Mouse (Mus musculus): ENCODE data around the gene Tnfaip6. TPM values are rescaled to one million over a fixed set of nuclear protein-coding genes. Genes with fewer than 3 reads are reported as not detected.

Gene Tnfaip6
- total RNA-seq, 1 experiment from 2014 or later = 0.57 TPM

DNA sequence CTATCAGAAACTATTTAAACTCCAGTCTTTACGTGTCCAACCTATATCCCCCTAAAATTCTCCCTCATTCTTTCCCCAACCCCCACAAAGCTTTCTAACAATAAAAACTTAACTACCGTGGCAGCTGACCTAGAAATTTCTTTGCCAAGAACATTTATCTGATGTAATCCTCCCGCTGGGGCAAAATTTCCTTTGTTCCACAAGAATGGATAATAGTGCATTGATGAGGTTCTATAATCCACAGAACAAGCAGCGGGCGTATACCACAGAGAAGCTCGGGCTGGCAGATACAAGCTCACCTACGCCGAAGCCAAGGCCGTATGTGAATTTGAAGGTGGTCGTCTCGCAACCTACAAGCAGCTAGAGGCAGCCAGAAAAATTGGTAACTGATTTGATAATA is 5.7 kb downstream of the Tnfaip6 start:
- no peak for ATAC-seq (replicated peaks; ENCODE audit: insufficient number of reproducible peaks, low FRiP score, low TSS enrichment, poor library complexity, severe bottlenecking)

DNA sequence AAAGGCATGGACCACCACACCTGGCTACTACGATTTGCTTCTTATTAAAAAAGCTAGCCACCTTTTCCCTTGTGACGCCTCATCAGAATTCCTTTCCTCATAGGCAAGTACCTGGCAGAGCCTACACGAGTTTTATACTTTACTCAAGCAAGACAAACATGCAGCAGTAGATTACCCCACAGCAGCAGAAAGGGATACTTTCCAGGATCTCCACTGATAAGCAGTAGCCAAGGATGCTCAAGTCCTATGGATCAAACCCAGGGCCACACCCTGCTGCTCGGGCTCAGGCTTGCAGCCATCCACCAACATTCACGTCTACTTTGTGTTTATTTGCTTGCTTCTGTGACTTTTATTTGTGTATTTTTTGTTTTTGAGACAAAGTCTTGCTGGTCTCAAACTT is 8.2 kb downstream of the Tnfaip6 start:
- ATAC-seq (replicated peaks; ENCODE audit: insufficient number of reproducible peaks, low FRiP score, low TSS enrichment, poor library complexity, severe bottlenecking) = no peak

DNA sequence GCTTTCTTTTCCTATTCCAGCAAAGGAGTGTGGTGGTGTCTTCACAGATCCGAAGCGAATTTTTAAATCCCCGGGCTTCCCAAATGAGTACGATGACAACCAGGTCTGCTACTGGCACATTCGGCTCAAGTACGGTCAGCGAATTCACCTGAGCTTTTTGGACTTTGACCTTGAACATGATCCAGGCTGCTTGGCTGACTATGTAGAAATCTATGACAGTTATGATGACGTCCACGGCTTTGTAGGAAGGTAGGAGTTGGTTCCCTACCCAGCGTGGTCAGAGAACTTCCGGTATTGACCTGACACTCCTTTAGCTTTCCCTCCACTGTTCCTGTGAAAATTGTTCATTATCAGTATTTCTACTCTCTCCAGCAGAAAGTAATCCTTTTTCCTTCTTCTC is 13.0 kb downstream of the Tnfaip6 start:
- ATAC-seq (replicated peaks; ENCODE audit: insufficient number of reproducible peaks, low FRiP score, low TSS enrichment, poor library complexity, severe bottlenecking) = no peak

DNA sequence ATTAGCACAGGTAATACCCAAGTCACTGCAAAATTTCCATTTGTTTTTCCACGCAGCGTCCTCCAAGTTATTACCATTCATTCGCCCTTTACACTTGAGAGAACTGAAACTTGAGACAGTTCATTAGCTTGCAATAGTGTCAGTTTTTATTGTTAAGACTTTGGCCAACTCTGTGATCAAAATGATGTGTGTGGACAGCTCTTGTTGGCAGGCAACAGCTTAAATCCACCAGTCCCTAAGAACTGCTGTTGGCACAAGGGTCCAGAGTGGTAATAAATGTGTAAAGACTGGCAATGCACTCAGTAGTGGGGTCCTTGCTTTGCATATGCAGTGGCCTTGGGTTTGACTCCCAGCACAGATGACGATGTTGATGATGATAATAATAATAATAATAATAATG is 14.5 kb downstream of the Tnfaip6 start:
- no peak for ATAC-seq (replicated peaks; ENCODE audit: insufficient number of reproducible peaks, low FRiP score, low TSS enrichment, poor library complexity, severe bottlenecking)

DNA sequence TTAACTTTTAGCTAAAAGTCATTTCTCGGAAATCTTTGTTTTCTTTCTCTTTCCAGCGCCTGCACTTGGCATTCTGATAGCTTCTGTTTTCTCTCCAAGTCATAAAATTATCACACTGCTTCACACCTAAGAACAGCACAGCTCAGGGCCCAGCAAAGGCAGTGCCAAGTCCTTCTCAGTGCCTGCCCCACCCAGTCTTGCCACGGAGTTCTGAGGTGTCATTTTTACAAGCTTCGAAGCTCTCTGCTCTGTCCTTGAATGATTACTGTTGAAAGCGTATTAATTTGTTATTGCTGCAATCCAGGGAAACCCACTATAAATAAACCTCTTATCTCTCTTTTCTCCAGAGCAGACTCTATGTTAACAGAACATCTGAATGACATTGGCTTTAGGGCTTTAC is 15.7 kb downstream of the Tnfaip6 start:
- no peak for ATAC-seq (replicated peaks; ENCODE audit: insufficient number of reproducible peaks, low FRiP score, low TSS enrichment, poor library complexity, severe bottlenecking)

DNA sequence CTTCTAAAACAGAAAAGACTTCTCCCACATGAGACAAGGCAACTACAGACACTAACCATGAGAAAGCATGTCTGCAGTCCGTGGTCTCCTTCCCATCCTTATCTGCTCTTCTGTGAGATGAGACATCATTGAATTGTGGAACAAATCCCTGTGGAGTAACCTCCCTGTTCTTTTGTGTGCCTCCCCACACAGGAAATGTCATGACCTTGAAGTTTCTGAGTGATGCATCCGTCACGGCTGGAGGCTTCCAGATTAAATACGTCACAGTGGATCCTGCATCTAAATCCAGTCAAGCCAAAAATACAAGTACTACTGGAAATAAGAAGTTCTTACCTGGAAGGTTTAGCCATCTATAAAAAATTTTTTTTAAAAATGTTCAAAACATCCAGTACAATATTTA is 17.8 kb downstream of the Tnfaip6 start:
- no peak for ATAC-seq (replicated peaks; ENCODE audit: insufficient number of reproducible peaks, low FRiP score, low TSS enrichment, poor library complexity, severe bottlenecking)

DNA sequence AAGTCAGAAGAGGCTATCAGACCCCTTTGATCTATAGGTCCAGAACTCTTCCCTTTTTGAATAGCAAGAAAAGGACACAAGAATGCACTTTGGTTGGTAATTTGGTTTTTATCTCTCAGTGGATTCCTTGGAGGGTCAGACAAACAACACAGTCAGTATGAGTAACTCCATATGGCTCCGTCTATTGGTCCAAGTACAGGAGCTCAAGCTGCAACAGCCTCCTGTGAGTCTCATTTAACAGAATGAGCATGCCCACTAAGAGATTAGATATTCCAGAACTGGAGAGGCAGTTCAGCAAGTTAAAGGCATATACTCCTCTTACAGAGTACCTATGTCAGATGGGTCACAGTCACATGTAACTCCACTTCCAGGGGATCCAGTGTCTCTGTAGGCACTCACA is 19.3 kb downstream of the Tnfaip6 start:
- no peak for ATAC-seq (replicated peaks; ENCODE audit: insufficient number of reproducible peaks, low FRiP score, low TSS enrichment, poor library complexity, severe bottlenecking)

DNA sequence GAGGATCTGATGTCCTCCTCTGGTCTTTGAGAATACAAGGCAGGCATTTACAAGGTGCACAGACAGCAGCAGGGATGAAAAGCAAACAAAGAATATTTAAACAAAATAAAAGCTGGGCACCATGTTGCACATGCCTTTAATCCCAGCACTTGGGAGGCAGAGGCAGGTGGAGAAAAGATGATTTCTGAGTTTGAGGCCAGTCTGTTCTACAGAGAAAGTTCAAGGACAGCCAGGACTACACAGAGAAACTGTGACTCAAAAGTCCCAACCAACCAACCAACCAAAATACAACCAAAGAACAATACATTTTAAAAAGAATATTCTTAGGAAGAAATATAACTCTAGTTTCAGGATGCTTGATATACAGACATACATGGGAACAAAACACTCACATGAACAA is 19.9 kb downstream of the Tnfaip6 start:
- no peak for ATAC-seq (replicated peaks; ENCODE audit: insufficient number of reproducible peaks, low FRiP score, low TSS enrichment, poor library complexity, severe bottlenecking)

DNA sequence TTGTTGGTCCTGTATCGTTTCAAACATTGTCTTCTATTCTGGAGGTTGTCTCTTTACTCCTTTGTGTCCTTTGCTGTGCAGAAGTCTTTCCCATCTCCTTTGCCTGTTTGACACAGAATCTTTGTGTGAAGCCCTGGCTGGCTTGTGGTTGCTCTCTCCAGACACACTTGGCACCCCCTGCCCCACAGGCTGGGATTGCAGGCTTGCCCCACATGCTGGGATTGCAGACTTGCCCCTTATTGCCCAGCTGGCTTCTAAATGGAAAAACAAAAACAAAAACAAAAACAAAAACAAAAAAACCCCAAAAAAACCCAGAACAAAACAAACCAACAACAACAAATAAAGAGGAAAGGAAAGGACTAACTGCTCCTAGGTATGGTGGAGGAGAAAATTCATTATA is 30.8 kb downstream of the Tnfaip6 start:
- no peak for ATAC-seq (replicated peaks; ENCODE audit: insufficient number of reproducible peaks, low FRiP score, low TSS enrichment, poor library complexity, severe bottlenecking)

DNA sequence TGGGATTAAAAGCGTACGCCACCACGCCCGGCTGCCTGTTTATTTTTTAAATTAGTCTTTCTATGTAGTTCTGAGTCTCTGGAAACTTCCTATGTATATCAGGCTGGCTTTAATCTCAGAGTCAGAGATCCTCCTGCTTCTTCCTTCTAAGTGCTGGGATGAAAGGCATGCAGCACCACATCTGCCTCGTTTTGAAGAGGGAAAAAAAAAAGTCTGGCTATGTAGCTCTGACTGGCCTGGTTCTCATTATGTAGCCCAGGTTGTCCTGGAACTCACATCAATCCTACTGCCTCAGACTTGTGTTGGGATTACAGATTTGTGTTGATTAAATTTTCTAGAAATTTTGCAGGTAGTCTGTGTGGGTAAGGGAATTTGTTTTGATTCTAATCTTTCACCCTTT is 33.0 kb downstream of the Tnfaip6 start:
- no peak for ATAC-seq (replicated peaks; ENCODE audit: insufficient number of reproducible peaks, low FRiP score, low TSS enrichment, poor library complexity, severe bottlenecking)

DNA sequence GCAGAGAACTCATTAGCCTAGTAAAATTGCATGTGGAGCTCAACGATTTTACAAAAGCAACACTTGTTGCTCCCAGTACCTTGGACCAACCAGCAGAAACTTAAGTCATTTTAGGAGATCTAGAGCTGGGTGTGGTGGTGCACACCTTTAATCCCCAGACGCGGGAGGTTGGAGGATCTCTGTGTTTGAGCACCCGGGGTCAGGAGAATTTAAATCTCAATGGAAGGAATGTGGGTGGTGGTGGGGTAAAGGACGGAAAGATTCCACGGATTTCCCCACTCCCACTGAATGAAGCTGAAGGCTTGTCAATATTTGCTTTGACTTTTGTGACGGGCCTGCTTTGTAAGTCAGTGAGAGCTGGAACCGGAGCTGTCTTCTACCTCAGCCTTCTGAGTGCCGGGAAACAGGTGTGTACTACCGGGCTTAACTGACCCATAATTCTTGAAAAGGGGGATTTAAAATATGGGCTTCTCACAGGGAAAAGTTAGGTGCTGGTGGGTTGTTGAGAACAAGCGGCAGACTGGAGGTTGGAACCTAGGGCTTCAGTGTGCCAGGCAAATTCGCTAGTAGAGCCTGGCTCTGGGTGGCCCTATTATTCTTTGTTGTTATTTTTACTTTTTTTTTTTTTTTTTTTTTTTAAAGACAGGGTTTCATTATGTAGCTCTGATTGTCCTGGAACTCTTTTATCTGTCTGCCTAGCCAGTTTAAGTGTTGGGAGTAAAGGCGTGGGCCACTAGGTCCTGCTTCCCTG is 33.6 kb downstream of the Tnfaip6 start:
- no peak for ATAC-seq (replicated peaks; ENCODE audit: insufficient number of reproducible peaks, low FRiP score, low TSS enrichment, poor library complexity, severe bottlenecking)

DNA sequence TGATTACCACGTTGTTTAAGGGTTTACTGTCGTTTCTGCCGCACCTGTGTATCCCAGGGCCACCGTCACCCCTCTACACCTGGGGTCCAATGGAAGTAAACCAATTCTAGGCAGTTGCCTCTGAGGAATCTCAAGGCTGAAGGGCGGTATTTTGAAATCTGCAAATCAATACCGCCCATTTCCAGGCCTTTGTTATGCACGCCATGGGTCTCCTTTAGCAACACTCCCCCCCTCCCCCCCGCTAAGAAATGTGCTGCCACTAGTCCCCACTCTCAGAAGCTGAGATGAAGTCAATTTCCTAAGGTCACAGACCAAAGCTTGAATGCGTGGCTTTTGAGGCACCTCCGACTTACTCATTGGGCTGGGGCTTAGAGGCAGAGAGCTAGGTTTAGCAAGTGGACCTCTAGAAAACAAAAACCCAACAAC is 34.3 kb downstream of the Tnfaip6 start:
- no peak for ATAC-seq (replicated peaks; ENCODE audit: insufficient number of reproducible peaks, low FRiP score, low TSS enrichment, poor library complexity, severe bottlenecking)

DNA sequence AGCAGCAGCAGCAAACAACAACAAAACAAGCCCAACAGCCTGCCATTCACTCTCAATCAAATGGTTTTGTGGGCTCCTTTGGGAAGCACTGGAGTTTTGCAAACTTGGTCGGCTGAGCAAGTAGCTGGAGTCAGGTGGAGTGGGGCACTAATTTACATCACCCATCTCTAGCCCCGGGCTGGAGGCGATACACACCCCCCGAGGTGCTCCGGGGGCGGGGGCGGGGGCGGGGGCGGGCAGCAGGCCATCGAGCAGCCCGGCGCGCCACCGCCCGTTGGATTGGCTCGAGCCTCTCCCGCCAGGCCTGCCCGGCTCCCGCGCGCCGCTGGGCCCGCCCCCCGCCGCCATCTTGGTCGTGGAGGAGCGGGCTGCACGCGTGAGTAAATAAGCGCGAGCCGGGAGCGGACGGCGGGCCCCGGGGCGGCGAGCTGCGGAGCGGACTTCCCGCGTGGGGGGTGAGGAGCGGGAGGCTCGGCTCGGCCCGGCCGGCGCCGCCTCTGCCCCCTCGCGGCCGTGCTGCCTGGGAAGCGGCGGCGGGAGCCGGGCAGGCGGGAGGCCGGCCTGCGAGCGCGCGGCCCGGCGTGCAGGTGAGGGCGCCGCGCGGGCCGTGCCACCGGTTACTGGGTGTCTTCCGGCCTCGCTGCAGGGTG is 34.8 kb downstream of the Tnfaip6 start, which contains the start of gene Rif1:
TSS of gene Rif1 (plus strand) at position 342 of the 650 bp plus-strand sequence.
- ATAC-seq (replicated peaks; ENCODE audit: insufficient number of reproducible peaks, low FRiP score, low TSS enrichment, poor library complexity, severe bottlenecking) = peak; percentile 55

DNA sequence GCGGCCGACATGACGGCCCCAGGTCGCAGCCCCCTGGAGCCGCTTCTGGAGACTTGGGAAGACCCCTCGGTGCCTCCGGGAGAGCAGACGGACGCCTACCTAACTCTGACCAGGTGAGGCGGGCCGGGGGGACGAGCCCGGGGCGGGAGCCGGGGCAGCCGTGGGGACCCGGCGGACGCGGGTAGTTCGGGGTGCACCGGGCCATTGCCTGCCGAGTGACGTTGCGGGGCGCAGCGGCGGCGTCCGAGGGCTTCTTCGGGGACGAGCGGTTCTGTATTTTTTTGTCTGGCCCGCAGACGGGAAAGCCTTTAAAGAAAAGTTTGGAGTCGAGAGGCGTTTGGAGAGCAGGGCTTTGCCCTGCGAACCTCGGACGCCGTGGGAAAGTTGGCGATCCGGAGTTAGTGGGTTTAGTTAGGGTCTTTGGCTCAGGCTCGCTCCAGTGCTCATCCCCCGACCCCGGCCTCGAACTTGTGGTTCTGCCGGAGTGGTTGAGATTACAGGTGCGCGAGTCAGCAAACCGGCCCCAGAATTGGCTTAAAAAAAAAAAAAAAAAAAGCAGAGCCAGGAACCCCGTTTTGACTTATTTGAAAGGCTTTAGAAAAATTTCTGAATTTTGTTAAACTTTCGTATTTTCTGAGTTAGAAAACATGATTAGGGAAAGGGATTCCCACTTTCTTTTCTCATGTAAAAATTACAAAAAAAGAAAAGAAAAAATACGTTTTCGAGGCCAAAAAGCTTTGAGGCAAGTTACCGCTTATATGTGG is 35.5 kb downstream of the Tnfaip6 start:
- ATAC-seq (replicated peaks; ENCODE audit: insufficient number of reproducible peaks, low FRiP score, low TSS enrichment, poor library complexity, severe bottlenecking) = peak; percentile 25; the same call in 1 of the 2 replicates

DNA sequence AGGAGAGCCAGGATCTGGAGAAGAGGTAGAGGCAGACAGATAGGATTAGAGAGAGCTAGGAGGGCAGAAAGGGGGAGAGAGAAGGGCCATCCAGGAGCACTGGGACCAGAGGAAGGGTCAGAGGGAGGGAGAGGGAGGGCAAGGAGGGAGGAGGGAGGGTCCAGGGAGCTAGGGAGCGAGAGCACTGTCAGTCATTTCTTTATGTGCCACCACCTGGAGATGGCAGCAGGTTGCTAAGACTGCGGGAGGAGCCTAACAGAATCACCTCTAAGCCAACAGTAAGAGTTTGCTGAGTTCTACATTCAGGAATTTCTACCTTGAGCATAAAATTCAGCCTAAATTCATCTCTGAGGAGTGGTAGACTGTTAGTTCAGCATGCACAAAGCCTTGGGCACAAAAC is 40.9 kb downstream of the Tnfaip6 start:
- ATAC-seq (replicated peaks; ENCODE audit: insufficient number of reproducible peaks, low FRiP score, low TSS enrichment, poor library complexity, severe bottlenecking) = no peak

DNA sequence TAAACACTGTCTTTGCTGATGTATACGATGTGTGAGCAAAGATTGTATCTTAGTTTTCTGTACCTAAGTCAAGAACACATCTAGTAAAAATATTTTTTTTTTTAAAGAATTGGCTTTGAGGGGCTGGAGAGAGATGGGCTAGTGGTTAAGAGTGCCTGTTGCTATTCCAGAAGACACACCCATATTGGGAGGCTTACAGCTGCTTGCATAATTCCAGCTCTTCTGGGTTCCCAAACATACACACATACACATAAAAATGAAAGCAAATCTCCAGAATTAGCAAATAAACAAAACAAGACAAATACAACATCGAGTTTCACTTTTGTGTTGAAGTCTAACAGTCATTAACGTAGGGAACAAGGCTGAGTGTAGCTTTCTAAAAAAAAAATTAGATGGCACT is 46.2 kb downstream of the Tnfaip6 start:
- no peak for ATAC-seq (replicated peaks; ENCODE audit: insufficient number of reproducible peaks, low FRiP score, low TSS enrichment, poor library complexity, severe bottlenecking)

DNA sequence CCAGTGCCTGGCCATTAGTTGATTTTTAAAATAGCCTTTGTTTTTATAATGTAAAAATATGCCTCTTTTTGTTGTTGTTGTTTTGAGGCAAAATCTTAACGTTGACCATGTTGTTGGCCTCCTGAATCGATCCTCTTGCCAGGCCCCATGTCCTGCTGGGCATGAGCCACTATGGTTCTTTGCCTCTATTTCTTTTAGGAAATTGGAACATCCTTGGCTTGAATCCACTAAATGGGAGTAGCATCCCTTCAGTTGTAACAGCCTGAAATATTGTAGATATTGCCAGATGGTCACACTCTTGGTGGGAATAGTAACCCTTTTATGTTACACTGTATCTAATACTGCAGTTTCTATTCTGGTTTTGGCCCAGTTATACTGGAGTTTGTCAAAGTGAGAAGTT is 46.8 kb downstream of the Tnfaip6 start:
- no peak for ATAC-seq (replicated peaks; ENCODE audit: insufficient number of reproducible peaks, low FRiP score, low TSS enrichment, poor library complexity, severe bottlenecking)

Measured in monocyte, adult 5-6 weeks (primary cell).